Mouse (Mus musculus) kidney, adult 2 months (tissue): Measurements from ENCODE around the gene Dupd1.
"Not testable (repeated sequence)": the region's sequence is repeated elsewhere in the genome, so short reads cannot be mapped to it uniquely, and the experiment has no call there.

Experiments used
- CTCF ChIP-seq: fragments of 200-500 bp; conservative IDR thresholded peaks from 2 replicates; pipeline ENCODE4 v1.5.1; 2011; ENCODE audit warnings: low read depth, mild to moderate bottlenecking, control low read depth, low read length, moderate library complexity, mixed read lengths; ENCODE audit not compliant: insufficient read depth, insufficient read length
- POLR2A ChIP-seq: fragments of 200-500 bp; IDR thresholded peaks from one replicate; pipeline ENCODE4 v1.6.1; 2011; ENCODE audit warnings: low read depth, low read length, control low read depth

DNA sequence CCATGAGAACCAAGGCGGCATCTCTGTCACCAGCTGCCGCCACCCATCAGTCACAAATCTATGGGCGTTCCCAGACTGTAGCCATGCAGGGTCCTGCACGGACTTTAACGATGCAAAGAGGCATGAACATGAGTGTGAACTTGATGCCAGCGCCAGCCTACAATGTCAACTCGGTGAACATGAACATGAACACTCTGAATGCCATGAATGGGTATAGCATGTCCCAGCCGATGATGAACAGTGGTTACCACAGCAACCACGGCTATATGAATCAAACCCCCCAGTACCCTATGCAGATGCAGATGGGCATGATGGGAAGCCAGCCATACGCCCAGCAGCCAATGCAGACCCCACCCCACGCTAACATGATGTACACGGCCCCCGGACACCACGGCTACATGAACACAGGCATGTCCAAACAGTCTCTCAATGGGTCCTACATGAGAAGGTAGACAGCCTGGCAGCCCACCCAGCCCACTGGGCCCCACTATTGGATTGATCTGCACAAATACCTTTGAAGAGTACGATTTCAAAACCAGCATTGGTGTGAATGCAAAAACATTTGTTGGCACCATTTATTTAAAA, 43.9 kb downstream of the Dupd1 start:
- not testable (repeated sequence) for TF ChIP-seq CTCF, POLR2A
